Mouse (Mus musculus) testis, postnatal 10 days (tissue): ENCODE results near the gene Specc1l.

Experiments used
- DNase-seq: peaks from one replicate; pipeline ENCODE4 v3.0.0; 2021; ENCODE audit warnings: low spot score

Specc1l gene

GRCm38 (mm10) chr10:75211807-75212645 is at the start of gene Specc1l:
TSS of gene Specc1l (plus strand) at chr10:75212073.
- DNase-seq: peak; percentile 97

- no peak for DNase-seq
Observed at GRCm38 (mm10) chr10:75165825-75166481, 45.9 kb upstream of the Specc1l start.

- no peak for DNase-seq
Observed at GRCm38 (mm10) chr10:75166601-75167000, 45.3 kb upstream of the Specc1l start.

GRCm38 (mm10) chr10:75170207-75170850 is 41.5 kb upstream of the Specc1l start:
- DNase-seq: no peak

- DNase-seq: no peak
Observed at GRCm38 (mm10) chr10:75173056-75173455, 38.8 kb upstream of the Specc1l start.

- DNase-seq: no peak
Observed at GRCm38 (mm10) chr10:75173712-75174111, 38.2 kb upstream of the Specc1l start.

GRCm38 (mm10) chr10:75176494-75176893 is 35.4 kb upstream of the Specc1l start:
- DNase-seq: no peak

- no peak for DNase-seq
Observed at GRCm38 (mm10) chr10:75178911-75179310, 33.0 kb upstream of the Specc1l start.

- DNase-seq: peak; percentile 86
Observed at GRCm38 (mm10) chr10:75182151-75182774, 29.6 kb upstream of the Specc1l start.

- DNase-seq: no peak
Observed at GRCm38 (mm10) chr10:75184826-75185225, 27.0 kb upstream of the Specc1l start.

GRCm38 (mm10) chr10:75186551-75186950 is 25.3 kb upstream of the Specc1l start:
- no peak for DNase-seq

GRCm38 (mm10) chr10:75187366-75188056 is 24.4 kb upstream of the Specc1l start:
- no peak for DNase-seq

- no peak for DNase-seq
Observed at GRCm38 (mm10) chr10:75191647-75192046, 20.2 kb upstream of the Specc1l start.

- no peak for DNase-seq
Observed at GRCm38 (mm10) chr10:75197817-75198216, 14.1 kb upstream of the Specc1l start.

- DNase-seq: no peak
Observed at GRCm38 (mm10) chr10:75200733-75201132, 11.1 kb upstream of the Specc1l start.

- no peak for DNase-seq
Observed at GRCm38 (mm10) chr10:75206192-75206591, 5.7 kb upstream of the Specc1l start.

GRCm38 (mm10) chr10:75210841-75211240 is 1.0 kb upstream of the Specc1l start:
- DNase-seq: no peak

GRCm38 (mm10) chr10:75212981-75213380 is 1.1 kb downstream of the Specc1l start:
- peak; percentile 50 for DNase-seq

- no peak for DNase-seq
Observed at GRCm38 (mm10) chr10:75220722-75221121, 8.8 kb downstream of the Specc1l start.

GRCm38 (mm10) chr10:75221936-75222610 is 10.2 kb downstream of the Specc1l start:
- DNase-seq: no peak

GRCm38 (mm10) chr10:75222611-75222998 is 10.7 kb downstream of the Specc1l start:
- DNase-seq: no peak
